Mouse (Mus musculus) intestine, embryonic 14.5 days (tissue): ENCODE measurements around the gene Nuak1. TPM values are rescaled to one million over a fixed set of nuclear protein-coding genes. Genes with fewer than 3 reads are reported as not detected.

ENCODE experiments used
- ATAC-seq: fragments of 200-750 bp; cut with Nextera tagmentation; replicated peaks from 2 replicates; pipeline ENCODE4 v1.8.0; 2017; ENCODE audit warnings: low read depth, moderate number of reproducible peaks, moderate TSS enrichment, moderate library complexity; ENCODE audit not compliant: low FRiP score, low TSS enrichment
- DNase-seq: peaks from one replicate; pipeline ENCODE4 v3.0.0-alpha.2; 2018; ENCODE audit warnings: low spot score
- H3K27ac ChIP-seq: fragments of 300-500 bp; sonication (generic); 2 replicates; pipeline ENCODE4 v1.5.1; 2014; ENCODE audit warnings: low read depth, mild to moderate bottlenecking, control low read depth
- H3K27me3 ChIP-seq: fragments of 300-500 bp; sonication (generic); replicated peaks from 2 replicates; pipeline ENCODE4 v1.6.1; 2014; ENCODE audit warnings: low read length, control low read depth; ENCODE audit not compliant: control insufficient read depth, insufficient read depth
- H3K36me3 ChIP-seq: fragments of 300-500 bp; sonication (generic); 2 replicates; pipeline ENCODE4 v1.6.1; 2014; ENCODE audit warnings: low read length, control low read depth; ENCODE audit not compliant: control insufficient read depth, insufficient read depth
- H3K4me1 ChIP-seq: fragments of 300-500 bp; sonication (generic); replicated peaks from 2 replicates; pipeline ENCODE4 v1.6.1; 2014; ENCODE audit warnings: low read length, control low read depth, mixed read lengths; ENCODE audit not compliant: control insufficient read depth, insufficient read depth
- H3K4me2 ChIP-seq: fragments of 300-500 bp; sonication (generic); 2 replicates; pipeline ENCODE4 v1.6.1; 2014; ENCODE audit warnings: low read length
- H3K4me3 ChIP-seq: fragments of 300-500 bp; sonication (generic); 2 replicates; pipeline ENCODE4 v1.5.1; 2014; ENCODE audit warnings: low read depth, low read length, control low read depth, mixed read lengths
- H3K9ac ChIP-seq: fragments of 300-500 bp; sonication (generic); 2 replicates; pipeline ENCODE4 v1.6.1; 2014; ENCODE audit warnings: mild to moderate bottlenecking, low read length
- H3K9me3 ChIP-seq: fragments of 300-500 bp; sonication (generic); 2 replicates; pipeline ENCODE4 v1.6.1; 2016; ENCODE audit warnings: low read length, control low read depth; ENCODE audit not compliant: control insufficient read depth
- WGBS: fragments of 180-500 bp; shearing (Covaris S2); extraction: QIAGEN DNeasy Blood & Tissue Kit; methylation state at CpG from one replicate; pipeline ENCODE4 v1.1.7; 2014; 5-methylcytosine and 5-hydroxymethylcytosine counted together
- polyA plus RNA-seq: library from polyadenylated mRNA; unstranded; fragments of >200 nt; fragmentation: Nextera tagmentation; extraction: Ambion mirVana; gene quantifications from 2 replicates; pipeline ENCODE4 v1.2.1, GENCODE M21; 2014

Gene Nuak1
- polyA plus RNA-seq, 1 experiment from 2014 or later, result 0.93 TPM

- Histone ChIP-seq H3K9me3 (no peaks in the 10 kb centered on the region), H3K4me3 (no peak overlapping the region), H3K27ac (no peak overlapping the region), H3K4me1 (no peaks in the 10 kb centered on the region), H3K27me3 (no peaks in the 10 kb centered on the region), H3K9ac (no peak overlapping the region), H3K4me2 (no peak overlapping the region), H3K36me3 (no peaks in the 10 kb centered on the region; the same call in 1 of the 2 replicates)
- WGBS, result 76% methylated on average over 16 of the region's 16 CpGs
- DNase-seq (no peak), ATAC-seq (no peak)
These were observed 29.0 kb downstream of the Nuak1 start for GRCm38 (mm10) chr10:84411122-84412105.

- Histone ChIP-seq H3K9me3 (no peaks in the 10 kb centered on the region), H3K4me2 (no peak overlapping the region), H3K36me3 (no peaks in the 10 kb centered on the region; the same call in 1 of the 2 replicates), H3K27ac (no peak overlapping the region), H3K9ac (no peak overlapping the region), H3K4me3 (no peak overlapping the region), H3K27me3 (no peaks in the 10 kb centered on the region), H3K4me1 (no peaks in the 10 kb centered on the region)
- no peak for DNase-seq
- 0 out of 2 replicates have a peak, but pooled peaks have one; percentile 43 for ATAC-seq
- WGBS, result 53% methylated on average over 13 of the region's 13 CpGs
These were observed 31.3 kb downstream of the Nuak1 start for GRCm38 (mm10) chr10:84408965-84409660.

GRCm38 (mm10) chr10:84405135-84405776 lies 35.1 kb downstream of the Nuak1 start:
- Histone ChIP-seq H3K4me1 (peaks cover 11% of the 10 kb centered on the region), H3K4me2 (no peak overlapping the region), H3K27me3 (no peaks in the 10 kb centered on the region), H3K4me3 (no peak overlapping the region), H3K9ac (no peak overlapping the region), H3K27ac (no peak overlapping the region), H3K36me3 (no peaks in the 10 kb centered on the region; the same call in 1 of the 2 replicates), H3K9me3 (no peaks in the 10 kb centered on the region)
- WGBS, result 66% methylated on average over 8 of the region's 8 CpGs
- ATAC-seq, result no peak
- no peak for DNase-seq

GRCm38 (mm10) chr10:84401907-84402371 lies 38.5 kb downstream of the Nuak1 start:
- no peaks in the 10 kb centered on the region; the same call in 1 of the 2 replicates for H3K36me3 ChIP-seq
- WGBS, result 33% methylated on average over 7 of the region's 7 CpGs
- H3K27ac ChIP-seq, result no peak overlapping the region
- peaks cover 16% of the 10 kb centered on the region for H3K4me1 ChIP-seq
- no peak overlapping the region for H3K9ac ChIP-seq
- H3K9me3 ChIP-seq, result no peaks in the 10 kb centered on the region
- no peaks in the 10 kb centered on the region for H3K27me3 ChIP-seq
- H3K4me2 ChIP-seq, result no peak overlapping the region
- peak; percentile 47; the same call in 1 of the 2 replicates for ATAC-seq
- no peak for DNase-seq
- no peak overlapping the region for H3K4me3 ChIP-seq

- Histone ChIP-seq H3K27me3 (no peaks in the 10 kb centered on the region), H3K36me3 (no peaks in the 10 kb centered on the region), H3K4me1 (peaks cover 22% of the 10 kb centered on the region), H3K9me3 (no peaks in the 10 kb centered on the region), H3K9ac (no peak overlapping the region), H3K4me3 (no peak overlapping the region), H3K4me2 (no peak overlapping the region), H3K27ac (no peak overlapping the region)
- WGBS, result 67% methylated on average over 4 of the region's 4 CpGs
- DNase-seq, result no peak
- ATAC-seq, result no peak
These were observed 39.2 kb downstream of the Nuak1 start for GRCm38 (mm10) chr10:84401189-84401588.

GRCm38 (mm10) chr10:84400037-84400681 lies 40.2 kb downstream of the Nuak1 start:
- DNase-seq (no peak), ATAC-seq (no peak)
- Histone ChIP-seq H3K4me1 (peaks cover 24% of the 10 kb centered on the region), H3K9ac (no peak overlapping the region), H3K9me3 (no peaks in the 10 kb centered on the region), H3K4me2 (no peak overlapping the region), H3K36me3 (no peaks in the 10 kb centered on the region), H3K27ac (no peak overlapping the region), H3K27me3 (no peaks in the 10 kb centered on the region), H3K4me3 (no peak overlapping the region)
- WGBS, result 53% methylated on average over 7 of the region's 7 CpGs

GRCm38 (mm10) chr10:84397276-84397675 lies 43.1 kb downstream of the Nuak1 start:
- Histone ChIP-seq H3K4me1 (peaks cover 44% of the 10 kb centered on the region), H3K27me3 (no peaks in the 10 kb centered on the region), H3K4me2 (no peak overlapping the region), H3K4me3 (no peak overlapping the region), H3K36me3 (no peaks in the 10 kb centered on the region), H3K27ac (no peak overlapping the region), H3K9me3 (no peaks in the 10 kb centered on the region), H3K9ac (no peak overlapping the region)
- ATAC-seq (no peak), DNase-seq (no peak)
- WGBS, result 79% methylated on average over 4 of the region's 4 CpGs
